Mouse (Mus musculus) heart, adult 2 months (tissue): ENCODE data around the gene Ttll1. TPM values are rescaled to one million over a fixed set of nuclear protein-coding genes. Genes with fewer than 3 reads are reported as not detected.

ENCODE experiments used
- DNase-seq, 2 experiments: peaks; one replicate each; pipeline ENCODE4 v3.0.0; 2021
- H3K27ac ChIP-seq: fragments of 200-600 bp; 2 replicates; pipeline ENCODE4 v1.8.1; 2022
- H3K27me3 ChIP-seq: fragments of 200-500 bp; 2 replicates; pipeline ENCODE4 v1.6.1; 2012; ENCODE audit warnings: mild to moderate bottlenecking, low read length, inconsistent platforms, mixed read lengths; ENCODE audit not compliant: control insufficient read depth, insufficient read depth
- H3K36me3 ChIP-seq: fragments of 200-500 bp; 2 replicates; pipeline ENCODE4 v1.6.1; 2012; ENCODE audit warnings: low read length, inconsistent platforms; ENCODE audit not compliant: control insufficient read depth, insufficient read depth
- H3K4me1 ChIP-seq: fragments of 200-500 bp; 2 replicates; pipeline ENCODE4 v1.6.1; 2011; ENCODE audit warnings: low read length; ENCODE audit not compliant: control insufficient read depth, insufficient read depth
- H3K4me3 ChIP-seq: fragments of 200-600 bp; 2 replicates; pipeline ENCODE4 v1.8.1; 2022
- H3K79me2 ChIP-seq: fragments of 200-500 bp; replicated peaks from 2 replicates; pipeline ENCODE4 v1.6.1; 2012; ENCODE audit warnings: mild to moderate bottlenecking, inconsistent platforms, low read length, moderate library complexity, mixed read lengths; ENCODE audit not compliant: control insufficient read depth, insufficient read depth
- H3K9ac ChIP-seq: fragments of 200-500 bp; 2 replicates; pipeline ENCODE4 v1.6.1; 2012; ENCODE audit warnings: low read depth, mild to moderate bottlenecking, control low read depth, inconsistent platforms, low read length, mixed read lengths
- CTCF ChIP-seq: fragments of 200-600 bp; IDR thresholded peaks from 2 replicates; pipeline ENCODE4 v1.8.1; 2022; ENCODE audit warnings: antibody characterized with exemption, mild to moderate bottlenecking, moderate library complexity
- EP300 ChIP-seq: fragments of 200-500 bp; IDR thresholded peaks from 2 replicates; pipeline ENCODE4 v1.6.1; 2011; ENCODE audit warnings: low read depth, low read length, control low read depth; ENCODE audit not compliant: insufficient read depth
- POLR2A ChIP-seq: fragments of 200-500 bp; IDR thresholded peaks from 2 replicates; pipeline ENCODE4 v1.6.1; 2011; ENCODE audit warnings: mild to moderate bottlenecking, low read depth, low read length, control low read depth; ENCODE audit not compliant: insufficient read depth
- WGBS: fragments of 180-500 bp; shearing (Covaris S2); methylation state at CpG from one replicate; pipeline ENCODE4 v1.1.7; 2018; 5-methylcytosine and 5-hydroxymethylcytosine counted together
- intact Hi-C: fragments of 180-260 bp; cut with DNase I; formaldehyde crosslinking; loops from one replicate; pipeline ENCODE4 v1.15.1; 2025
- polyA plus RNA-seq: library from polyadenylated mRNA; depleted of rRNA; stranded (reverse); fragments of >200 nt; gene quantifications from 2 replicates; pipeline ENCODE4 v1.2.3, GENCODE M21; 2012
- total RNA-seq, 2 experiments: library from RNA; stranded (reverse); gene quantifications; 2 replicates each; pipeline ENCODE4 v1.2.3; 2021

Ttll1 gene
- total and polyA plus RNA-seq, 3 experiments = 37.6 to 62.9 (median 52.1) TPM

DNA sequence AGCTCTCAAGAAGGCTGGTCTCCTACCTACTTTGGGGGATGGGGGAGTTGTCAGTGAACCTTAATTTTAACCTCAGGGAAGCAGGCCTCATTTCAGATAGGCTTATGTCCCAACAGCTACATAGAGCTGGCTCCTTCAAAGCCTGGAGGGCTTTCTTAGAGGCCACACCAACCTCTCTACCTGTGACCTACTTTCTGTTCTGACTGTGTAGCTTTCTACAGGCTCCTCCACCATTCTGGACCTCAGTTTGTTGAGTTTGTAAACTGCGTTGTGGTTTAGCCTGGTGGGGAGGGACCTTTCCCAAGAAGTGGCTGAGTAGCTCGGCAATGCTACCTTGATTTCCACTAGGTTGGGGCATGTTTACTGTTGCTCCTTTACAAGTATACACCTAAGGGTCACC is 17.1 kb upstream of the Ttll1 start:
- H3K36me3 ChIP-seq = peaks cover 4% of the 10 kb centered on the region; the same call in 1 of the 2 replicates
- H3K79me2 ChIP-seq = peaks cover 2% of the 10 kb centered on the region; the same call in 1 of the 2 replicates
- DNase-seq = no peak
- TF ChIP-seq EP300 (no peak), CTCF (no peak), POLR2A (no peak)
- WGBS = 63% methylated on average over 2 of the region's 2 CpGs
- H3K4me3 ChIP-seq = peak overlapping the region; percentile 66
- intact Hi-C loops = loop anchor here (5.0 kb wide), 1 partner anchor 35 kb away; the partner anchor contains the start of genes Mcat and Tspo
- H3K9ac ChIP-seq = peak overlapping the region; percentile 66
- H3K27me3 ChIP-seq = no peaks in the 10 kb centered on the region
- peak overlapping the region; percentile 91; the same call in 1 of the 2 replicates for H3K27ac ChIP-seq
- peaks cover 16% of the 10 kb centered on the region for H3K4me1 ChIP-seq

- intact Hi-C loops = loop anchor here (5.0 kb wide), 1 partner anchor 35 kb away; the partner anchor contains the start of genes Mcat and Tspo
- H3K4me1 ChIP-seq = peaks cover 16% of the 10 kb centered on the region
- DNase-seq = no peak
- H3K9ac ChIP-seq = peak overlapping the region; percentile 66
- 3% methylated on average over 26 of the region's 26 CpGs for WGBS
- peaks cover 2% of the 10 kb centered on the region; the same call in 1 of the 2 replicates for H3K79me2 ChIP-seq
- peak overlapping the region; percentile 91 for H3K27ac ChIP-seq
- H3K36me3 ChIP-seq = peaks cover 4% of the 10 kb centered on the region; the same call in 1 of the 2 replicates
- H3K4me3 ChIP-seq = peak overlapping the region; percentile 66
- no peak for TF ChIP-seq EP300
- no peak for TF ChIP-seq POLR2A
- no peak for TF ChIP-seq CTCF
- no peaks in the 10 kb centered on the region for H3K27me3 ChIP-seq
Measured at GRCm38 (mm10) chr15:83527092-83527437, 16.4 kb upstream of the Ttll1 start.

DNA sequence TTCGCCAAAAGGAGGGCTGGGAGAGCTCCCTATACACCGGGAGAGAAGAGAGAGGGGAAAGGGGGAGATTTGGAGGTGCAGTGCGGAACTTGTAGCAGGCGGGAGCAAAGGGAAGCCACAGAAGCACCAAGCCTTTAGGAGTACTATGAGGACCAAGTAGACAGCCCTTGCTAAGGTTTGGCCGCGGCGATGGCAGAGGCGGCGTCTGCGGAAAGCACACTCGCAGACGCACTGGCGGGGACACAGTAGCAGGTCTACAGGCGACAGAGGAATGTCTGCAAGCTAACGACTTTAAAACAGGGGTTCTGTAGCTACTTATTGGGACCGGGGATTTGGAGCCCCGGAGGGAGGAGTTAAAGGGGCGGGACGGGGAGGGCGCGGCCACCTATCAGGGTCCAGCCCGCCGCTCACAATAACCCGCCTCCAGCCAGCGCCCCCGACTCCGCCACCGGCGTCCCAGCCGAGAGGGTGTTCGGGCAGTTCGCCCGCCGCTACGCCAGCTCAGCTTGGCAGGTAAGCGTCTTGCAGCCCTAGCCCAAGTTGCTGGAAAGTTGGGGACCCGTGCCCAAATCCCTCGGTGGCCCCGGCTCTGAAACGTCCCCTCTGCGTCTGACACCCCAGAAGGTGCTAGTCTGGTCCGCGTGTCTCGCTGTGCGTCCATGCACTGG is 15.9 kb upstream of the Ttll1 start, which contains the start of gene Bik:
Gene Bik, plus strand, starts transcription at position 439 of the 668 bp plus-strand sequence.
- DNase-seq = peak; percentile 83 to 84
- Histone ChIP-seq H3K9ac (peak within 1 kb of the TSS; percentile 66), H3K4me1 (peaks cover 16% of the 10 kb centered on the region), H3K27ac (peak within 1 kb of the TSS; percentile 91), H3K27me3 (no peaks in the 10 kb centered on the region), H3K79me2 (peaks cover 2% of the 10 kb centered on the region; the same call in 1 of the 2 replicates), H3K36me3 (peaks cover 4% of the 10 kb centered on the region; the same call in 1 of the 2 replicates), H3K4me3 (peak within 1 kb of the TSS; percentile 66)
- intact Hi-C loops = loop anchor here (5.0 kb wide), 1 partner anchor 36 kb away; the partner anchor contains the start of genes Mcat and Tspo
- WGBS = 1% methylated on average over 45 of the region's 45 CpGs
- TF ChIP-seq EP300 (no peak), POLR2A (peak; percentile 82)

DNA sequence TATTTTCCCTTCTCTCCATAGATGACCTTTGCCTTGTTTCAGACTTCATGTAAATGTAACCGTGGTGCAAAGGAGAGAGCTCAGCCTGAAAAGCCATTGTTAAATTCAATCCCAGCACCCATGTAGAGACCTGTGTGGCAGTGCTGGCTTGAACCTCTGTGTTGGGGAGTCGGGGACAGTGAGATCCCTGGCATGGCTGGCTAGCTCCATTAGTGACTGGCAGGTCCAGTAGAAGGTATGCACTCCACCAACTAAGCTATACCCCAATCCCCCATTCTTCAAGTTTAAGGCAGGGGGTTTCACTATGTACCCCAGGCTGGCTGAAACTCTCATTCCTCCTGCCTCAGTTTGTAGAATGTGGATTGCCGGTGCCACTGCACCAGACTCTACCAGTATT is 13.6 kb upstream of the Ttll1 start:
- no peak for DNase-seq
- WGBS = 66% methylated on average over 3 of the region's 3 CpGs
- peak overlapping the region; percentile 61 for H3K9ac ChIP-seq
- H3K27ac ChIP-seq = peak overlapping the region; percentile 91
- H3K36me3 ChIP-seq = peaks cover 2% of the 10 kb centered on the region; the same call in 1 of the 2 replicates
- H3K27me3 ChIP-seq = no peaks in the 10 kb centered on the region
- peak overlapping the region; percentile 36; the same call in 1 of the 2 replicates for H3K4me3 ChIP-seq
- H3K4me1 ChIP-seq = peaks cover 6% of the 10 kb centered on the region
- peaks cover 2% of the 10 kb centered on the region; the same call in 1 of the 2 replicates for H3K79me2 ChIP-seq
- TF ChIP-seq EP300 (no peak), CTCF (no peak), POLR2A (no peak)
- intact Hi-C loops = no loop called here

- DNase-seq = peak; percentile 45 to 60
- Histone ChIP-seq H3K27me3 (no peaks in the 10 kb centered on the region), H3K4me3 (peak overlapping the region; percentile 36; the same call in 1 of the 2 replicates), H3K79me2 (peaks cover 2% of the 10 kb centered on the region; the same call in 1 of the 2 replicates), H3K36me3 (peaks cover 2% of the 10 kb centered on the region; the same call in 1 of the 2 replicates), H3K27ac (peak overlapping the region; percentile 91), H3K9ac (peak overlapping the region; percentile 61), H3K4me1 (peaks cover 4% of the 10 kb centered on the region)
- intact Hi-C loops = no loop called here
- TF ChIP-seq POLR2A (peak; percentile 63), CTCF (no peak), EP300 (0 out of 2 replicates have a peak, but pooled peaks have one; percentile 60)
- 33% methylated on average over 14 of the region's 14 CpGs for WGBS
Measured at GRCm38 (mm10) chr15:83523638-83524332, 13.1 kb upstream of the Ttll1 start.
